Mouse (Mus musculus) CD8-positive naive resting alpha-beta T cell, adult 57 days (primary cell): Measurements from ENCODE around the gene Ccdc71l. TPM values are rescaled to one million over a fixed set of nuclear protein-coding genes. Genes with fewer than 3 reads are reported as not detected.

ENCODE experiments used
- total RNA-seq: library from RNA; stranded (reverse); gene quantifications from one replicate; pipeline ENCODE4 v1.2.4, GENCODE M21; 2023

The Ccdc71l gene
- 11.1 TPM for total RNA-seq

GRCm38 (mm10) chr12:32378528-32379295 lies at the start of gene Ccdc71l:
Ccdc71l (plus strand) TSS chr12:32378704.

Other genes with a start within 250 kb of the Ccdc71l start
- 34.5 TPM for gene Pik3cg, start 170.0 kb upstream of the Ccdc71l start, total RNA-seq